Mouse (Mus musculus) forebrain, embryonic 16.5 days (tissue): ENCODE data around the gene Nsg2. TPM values are rescaled to one million over a fixed set of nuclear protein-coding genes. Genes with fewer than 3 reads are reported as not detected.
A peak's percentile ranks its signal among the peaks of the same experiment; 100 is the strongest.

ENCODE experiments used
- ATAC-seq: fragments of 200-750 bp; cut with Nextera tagmentation; 2 replicates; pipeline ENCODE4 v1.8.0; 2017; ENCODE audit warnings: mild to moderate bottlenecking, moderate library complexity
- H3K27ac ChIP-seq: fragments of 300-500 bp; sonication (generic); 2 replicates; pipeline ENCODE4 v1.5.1; 2014; ENCODE audit warnings: low read length, control low read depth
- H3K27me3 ChIP-seq: fragments of 300-500 bp; sonication (generic); replicated peaks from 2 replicates; pipeline ENCODE4 v1.6.1; 2014; ENCODE audit warnings: low read length; ENCODE audit not compliant: control insufficient read depth, insufficient read depth
- H3K36me3 ChIP-seq: fragments of 300-500 bp; sonication (generic); 2 replicates; pipeline ENCODE4 v1.6.1; 2014; ENCODE audit not compliant: control insufficient read depth, insufficient read depth
- H3K4me1 ChIP-seq: fragments of 300-500 bp; sonication (generic); replicated peaks from 2 replicates; pipeline ENCODE4 v1.6.1; 2014; ENCODE audit warnings: low read length; ENCODE audit not compliant: control insufficient read depth, insufficient read depth
- H3K4me2 ChIP-seq: fragments of 300-500 bp; sonication (generic); 2 replicates; pipeline ENCODE4 v1.6.1; 2014; ENCODE audit warnings: mild to moderate bottlenecking, low read length, control low read depth
- H3K4me3 ChIP-seq: fragments of 300-500 bp; sonication (generic); replicated peaks from 2 replicates; pipeline ENCODE4 v1.5.1; 2014; ENCODE audit warnings: mild to moderate bottlenecking, low read length, control low read depth
- H3K9ac ChIP-seq: fragments of 300-500 bp; sonication (generic); replicated peaks from 2 replicates; pipeline ENCODE4 v1.6.1; 2014; ENCODE audit warnings: low read depth, low read length, control low read depth
- H3K9me3 ChIP-seq: fragments of 300-500 bp; sonication (generic); 2 replicates; pipeline ENCODE4 v1.6.1; 2016; ENCODE audit warnings: low read length; ENCODE audit not compliant: control insufficient read depth
- WGBS: fragments of 180-500 bp; shearing (Covaris S2); extraction: QIAGEN DNeasy Blood & Tissue Kit; methylation state at CpG from one replicate; pipeline ENCODE4 v1.1.7; 2014; 5-methylcytosine and 5-hydroxymethylcytosine counted together
- polyA plus RNA-seq: library from polyadenylated mRNA; unstranded; fragments of >200 nt; fragmentation: Nextera tagmentation; extraction: Ambion mirVana; gene quantifications from 2 replicates; pipeline ENCODE4 v1.2.1, GENCODE M21; 2015

Nsg2 gene
- polyA plus RNA-seq, 1 experiment from 2014 or later, result 805 TPM

- 52% methylated on average over 13 of the region's 13 CpGs for WGBS
- Histone ChIP-seq H3K4me2 (no peak overlapping the region), H3K4me1 (peaks cover 32% of the 10 kb centered on the region), H3K9me3 (no peaks in the 10 kb centered on the region), H3K9ac (peak overlapping the region; percentile 16; the same call in 1 of the 2 replicates), H3K27ac (peak overlapping the region; percentile 73), H3K27me3 (no peaks in the 10 kb centered on the region), H3K36me3 (peaks cover 8% of the 10 kb centered on the region), H3K4me3 (no peak overlapping the region)
- peak; percentile 5 for ATAC-seq
Measured at GRCm38 (mm10) chr11:32057861-32058260, 57.6 kb downstream of the Nsg2 start.

- peak overlapping the region; percentile 66 for H3K27ac ChIP-seq
Measured at GRCm38 (mm10) chr11:32061020-32061419, 60.8 kb downstream of the Nsg2 start.

DNA sequence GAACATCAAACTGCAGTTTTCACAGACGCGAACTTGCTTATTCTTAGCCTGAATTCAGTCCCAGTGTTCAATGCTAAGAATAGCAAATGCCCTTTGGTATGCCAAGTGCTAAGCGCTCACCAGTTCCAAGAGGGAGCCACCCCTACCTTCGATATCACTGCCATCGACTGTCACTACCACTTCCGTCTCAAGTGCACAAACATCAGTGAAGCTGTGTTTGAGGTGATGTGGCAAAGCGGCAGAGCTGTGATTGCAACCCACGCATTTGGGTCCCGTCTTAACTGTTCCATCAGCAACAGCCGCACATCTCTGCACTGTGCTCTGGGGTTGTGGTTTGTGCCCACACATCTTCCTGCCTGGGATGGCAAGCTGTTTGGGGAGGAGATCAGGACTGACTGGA is 61.6 kb downstream of the Nsg2 start:
- 81% methylated on average over 10 of the region's 10 CpGs for WGBS
- H3K27me3 ChIP-seq, result no peaks in the 10 kb centered on the region

More at GRCm38 (mm10) chr11:32061020-32061419, 60.8 kb downstream of the Nsg2 start:
- ATAC-seq, result no peak
- Histone ChIP-seq H3K27me3 (no peaks in the 10 kb centered on the region), H3K4me3 (no peak overlapping the region), H3K36me3 (peaks cover 8% of the 10 kb centered on the region), H3K9ac (no peak overlapping the region), H3K4me1 (peaks cover 47% of the 10 kb centered on the region), H3K4me2 (no peak overlapping the region), H3K9me3 (no peaks in the 10 kb centered on the region)
- whole genome bisulfite sequencing, result 69% methylated on average over 2 of the region's 2 CpGs

DNA sequence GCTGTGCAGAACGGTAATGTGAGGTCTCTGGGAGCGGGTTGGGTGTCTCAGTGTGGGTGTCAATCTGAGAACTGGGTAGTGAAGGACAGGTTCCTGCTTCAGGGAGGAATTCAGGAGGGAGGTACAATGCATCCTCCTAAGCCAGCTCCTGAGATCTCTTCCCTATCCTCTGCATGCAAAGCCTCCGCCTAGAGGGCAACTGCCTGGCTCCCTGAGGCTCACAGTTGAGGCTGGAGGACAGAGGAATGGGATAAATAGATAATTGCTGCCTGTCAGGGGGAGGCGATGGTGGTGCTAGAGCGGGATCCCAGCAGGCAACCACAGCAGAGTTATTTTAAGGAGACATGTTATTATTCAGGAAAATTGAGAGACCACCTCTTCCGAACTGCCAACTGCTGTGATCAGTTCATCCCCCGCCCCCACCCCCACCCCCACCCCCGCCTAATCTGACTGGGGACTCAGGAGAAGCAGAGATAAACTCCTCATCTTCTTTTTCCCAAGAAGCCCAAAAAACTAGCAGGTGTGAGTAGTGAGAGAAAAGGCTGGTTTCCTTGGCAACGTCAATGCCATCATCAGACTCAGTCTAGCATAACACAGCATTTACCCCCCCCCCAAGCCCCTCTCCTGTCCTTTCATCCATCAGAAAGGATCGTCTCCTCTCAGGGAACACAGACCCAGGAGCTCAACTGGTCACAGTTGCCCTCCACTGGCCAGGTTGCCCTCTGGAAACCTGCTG is 63.7 kb downstream of the Nsg2 start:
- peak overlapping the region; percentile 20 for H3K4me2 ChIP-seq
- peak; percentile 70 for ATAC-seq
- no peaks in the 10 kb centered on the region for H3K27me3 ChIP-seq
- peaks cover 3% of the 10 kb centered on the region for H3K36me3 ChIP-seq
- H3K9me3 ChIP-seq, result no peaks in the 10 kb centered on the region
- no peak overlapping the region for H3K4me3 ChIP-seq
- H3K9ac ChIP-seq, result peak overlapping the region; percentile 33; the same call in 1 of the 2 replicates
- H3K27ac ChIP-seq, result peak overlapping the region; percentile 79
- WGBS, result 8% methylated on average over 10 of the region's 10 CpGs
- peaks cover 47% of the 10 kb centered on the region for H3K4me1 ChIP-seq

More for the DNA sequence above, 61.6 kb downstream of the Nsg2 start:
- no peaks in the 10 kb centered on the region for H3K9me3 ChIP-seq
- peaks cover 47% of the 10 kb centered on the region for H3K4me1 ChIP-seq
- H3K4me2 ChIP-seq, result no peak overlapping the region
- no peak overlapping the region for H3K4me3 ChIP-seq
- H3K9ac ChIP-seq, result no peak overlapping the region
- ATAC-seq, result no peak
- peaks cover 8% of the 10 kb centered on the region for H3K36me3 ChIP-seq
- H3K27ac ChIP-seq, result peak overlapping the region; percentile 66

- peaks cover 52% of the 10 kb centered on the region for H3K4me1 ChIP-seq
- peak; percentile 19; the same call in 1 of the 2 replicates for ATAC-seq
- 10% methylated on average over 5 of the region's 5 CpGs for WGBS
- H3K36me3 ChIP-seq, result peaks cover 2% of the 10 kb centered on the region
- H3K4me3 ChIP-seq, result no peak overlapping the region
- peak overlapping the region; percentile 79 for H3K27ac ChIP-seq
- peak overlapping the region; percentile 20 for H3K4me2 ChIP-seq
- H3K9me3 ChIP-seq, result no peaks in the 10 kb centered on the region
- peak overlapping the region; percentile 30; the same call in 1 of the 2 replicates for H3K9ac ChIP-seq
- no peaks in the 10 kb centered on the region for H3K27me3 ChIP-seq
Measured at GRCm38 (mm10) chr11:32064511-32064862, 64.2 kb downstream of the Nsg2 start.

GRCm38 (mm10) chr11:32068736-32069490 is 68.7 kb downstream of the Nsg2 start:
- H3K36me3 ChIP-seq, result no peaks in the 10 kb centered on the region
- H3K4me2 ChIP-seq, result no peak overlapping the region
- no peak overlapping the region; the same call in 1 of the 2 replicates for H3K9ac ChIP-seq
- no peak overlapping the region for H3K4me3 ChIP-seq
- peaks cover 29% of the 10 kb centered on the region for H3K4me1 ChIP-seq
- H3K27me3 ChIP-seq, result no peaks in the 10 kb centered on the region
- no peaks in the 10 kb centered on the region for H3K9me3 ChIP-seq
- peak; percentile 57 for ATAC-seq
- WGBS, result 34% methylated on average over 12 of the region's 12 CpGs
- peak overlapping the region; percentile 43 for H3K27ac ChIP-seq

GRCm38 (mm10) chr11:32075163-32075562 is 74.9 kb downstream of the Nsg2 start:
- Histone ChIP-seq H3K4me3 (no peak overlapping the region), H3K36me3 (no peaks in the 10 kb centered on the region), H3K27ac (no peak overlapping the region), H3K4me1 (peaks cover 5% of the 10 kb centered on the region), H3K9me3 (no peaks in the 10 kb centered on the region), H3K27me3 (no peaks in the 10 kb centered on the region), H3K9ac (no peak overlapping the region), H3K4me2 (no peak overlapping the region)
- WGBS, result 84% methylated on average over 2 of the region's 2 CpGs
- ATAC-seq, result no peak

GRCm38 (mm10) chr11:32083462-32083861 is 83.2 kb downstream of the Nsg2 start:
- Histone ChIP-seq H3K4me3 (no peak overlapping the region), H3K9ac (no peak overlapping the region), H3K9me3 (no peaks in the 10 kb centered on the region), H3K27ac (no peak overlapping the region), H3K4me2 (no peak overlapping the region), H3K4me1 (peaks cover 19% of the 10 kb centered on the region), H3K27me3 (no peaks in the 10 kb centered on the region), H3K36me3 (no peaks in the 10 kb centered on the region)
- ATAC-seq, result no peak
- WGBS, result 62% methylated on average over 3 of the region's 3 CpGs

GRCm38 (mm10) chr11:32086525-32086924 is 86.3 kb downstream of the Nsg2 start:
- WGBS, result 86% methylated on average over 1 of the region's 1 CpGs
- ATAC-seq, result no peak

More at GRCm38 (mm10) chr11:32086525-32086924, 86.3 kb downstream of the Nsg2 start:
- Histone ChIP-seq H3K36me3 (no peaks in the 10 kb centered on the region), H3K4me2 (no peak overlapping the region), H3K27ac (peak overlapping the region; percentile 87), H3K27me3 (no peaks in the 10 kb centered on the region), H3K4me1 (peaks cover 19% of the 10 kb centered on the region), H3K4me3 (no peak overlapping the region), H3K9me3 (no peaks in the 10 kb centered on the region), H3K9ac (no peak overlapping the region)
